Mouse (Mus musculus) retina, embryonic 14.5 days (tissue): ENCODE measurements around the gene Usp33.
A peak's percentile ranks its signal among the peaks of the same experiment; 100 is the strongest.

Experiments
- DNase-seq: peaks from one replicate; pipeline ENCODE4 v3.0.0-alpha.2; 2015; ENCODE audit warnings: low spot score

Gene Usp33

GRCm38 (mm10) chr3:152401964-152402670 is 55.8 kb downstream of the Usp33 start:
- DNase-seq: peak; percentile 18

GRCm38 (mm10) chr3:152402671-152403066 is 56.4 kb downstream of the Usp33 start:
- DNase-seq: no peak

- no peak for DNase-seq
Measured at GRCm38 (mm10) chr3:152403827-152404226, 57.5 kb downstream of the Usp33 start.

GRCm38 (mm10) chr3:152405420-152405819 is 59.1 kb downstream of the Usp33 start:
- no peak for DNase-seq

GRCm38 (mm10) chr3:152405978-152406640 is 59.8 kb downstream of the Usp33 start:
- DNase-seq: no peak

- no peak for DNase-seq
Measured at GRCm38 (mm10) chr3:152410980-152411551, 64.8 kb downstream of the Usp33 start.

GRCm38 (mm10) chr3:152412362-152412761 is 66.1 kb downstream of the Usp33 start:
- no peak for DNase-seq

- DNase-seq: no peak
Measured at GRCm38 (mm10) chr3:152428925-152429324, 82.6 kb downstream of the Usp33 start.

- DNase-seq: no peak
Measured at GRCm38 (mm10) chr3:152432677-152433076, 86.4 kb downstream of the Usp33 start.

- no peak for DNase-seq
Measured at GRCm38 (mm10) chr3:152435590-152435989, 89.3 kb downstream of the Usp33 start.

- no peak for DNase-seq
Measured at GRCm38 (mm10) chr3:152438068-152438467, 91.8 kb downstream of the Usp33 start.

- DNase-seq: no peak
Measured at GRCm38 (mm10) chr3:152442795-152443194, 96.5 kb downstream of the Usp33 start.
